Mouse (Mus musculus): Measurements from ENCODE around the gene Pck1. TPM values are rescaled to one million over a fixed set of nuclear protein-coding genes. Genes with fewer than 3 reads are reported as not detected.
A peak's percentile ranks its signal among the peaks of the same experiment; 100 is the strongest.

Gene Pck1
- 2,468 and 2,488 TPM in 2 replicates for total RNA-seq (2014; rRNA removed)
- polyA plus RNA-seq (2012; rRNA removed), result 240 and 585 TPM in 2 replicates

DNA sequence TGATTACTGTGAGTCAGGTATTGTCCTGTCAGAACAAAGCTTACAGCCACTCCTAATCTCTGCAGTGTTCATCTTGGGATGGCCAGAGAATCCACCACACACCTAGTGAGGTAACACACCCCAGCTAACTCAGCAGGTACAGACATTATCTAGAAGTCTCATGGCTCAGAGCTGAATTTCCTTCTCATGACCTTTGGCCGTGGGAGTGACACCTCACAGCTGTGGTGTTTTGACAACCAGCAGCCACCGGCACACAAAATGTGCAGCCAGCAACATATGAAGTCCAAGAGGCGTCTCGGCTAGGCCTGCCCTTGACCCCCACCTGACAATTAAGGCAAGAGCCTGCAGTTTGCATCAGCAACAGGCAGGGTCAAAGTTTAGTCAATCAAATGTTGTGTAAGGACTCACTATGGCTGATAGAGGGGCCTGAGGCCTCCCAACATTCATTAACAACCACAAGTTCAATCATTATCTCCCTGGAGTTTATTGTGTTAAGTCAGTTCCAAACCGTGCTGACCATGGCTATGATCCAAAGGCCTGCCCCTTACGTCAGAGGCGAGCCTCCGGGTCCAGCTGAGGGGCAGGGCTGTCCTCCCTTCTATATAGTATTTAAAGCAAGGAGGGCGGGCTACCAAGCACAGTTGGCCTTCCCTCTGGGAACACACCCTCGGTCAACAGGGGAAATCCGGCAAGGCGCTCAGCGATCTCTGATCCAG is at the start of gene Pck1:
Gene Pck1 (plus strand): TSS at position 613 of the 716 bp plus-strand sequence.
- peak within 1 kb of the TSS; percentile 73 for H3K9ac ChIP-seq (ENCODE audit: low read depth, low read length)
- H3K4me1 ChIP-seq (ENCODE audit: control insufficient read depth, insufficient read depth, low read length), result peaks cover 25% of the 10 kb centered on the region
- H3K27me3 ChIP-seq (ENCODE audit: control insufficient read depth, insufficient read depth, low read length), result no peaks in the 10 kb centered on the region
- peak within 1 kb of the TSS; percentile 60 for H3K4me3 ChIP-seq (ENCODE audit: insufficient read depth, low read depth, low read length)
- no peaks in the 10 kb centered on the region; the same call in 1 of the 2 replicates for H3K79me2 ChIP-seq (ENCODE audit: control insufficient read depth, insufficient read depth, low read length)
- 14% methylated on average over 13 of the region's 13 CpGs for WGBS
- H3K27ac ChIP-seq (replicated peaks; ENCODE audit: insufficient read depth, low read depth, low read length), result peak within 1 kb of the TSS; percentile 93
- TF ChIP-seq CTCF (IDR thresholded peaks at IDR 0.05; ENCODE audit: low read depth, low read length) (no peak), POLR2A (IDR thresholded peaks at IDR 0.05; ENCODE audit: extremely low read depth, insufficient read depth, low read length) (peak; percentile 93; the same call in 1 of the 2 replicates)
- peak; percentile 100 for DNase-seq (ENCODE audit: extremely low read depth, low read depth, low spot score)
- peaks cover 32% of the 10 kb centered on the region for H3K36me3 ChIP-seq (ENCODE audit: control insufficient read depth, insufficient read depth, low read length)

DNA sequence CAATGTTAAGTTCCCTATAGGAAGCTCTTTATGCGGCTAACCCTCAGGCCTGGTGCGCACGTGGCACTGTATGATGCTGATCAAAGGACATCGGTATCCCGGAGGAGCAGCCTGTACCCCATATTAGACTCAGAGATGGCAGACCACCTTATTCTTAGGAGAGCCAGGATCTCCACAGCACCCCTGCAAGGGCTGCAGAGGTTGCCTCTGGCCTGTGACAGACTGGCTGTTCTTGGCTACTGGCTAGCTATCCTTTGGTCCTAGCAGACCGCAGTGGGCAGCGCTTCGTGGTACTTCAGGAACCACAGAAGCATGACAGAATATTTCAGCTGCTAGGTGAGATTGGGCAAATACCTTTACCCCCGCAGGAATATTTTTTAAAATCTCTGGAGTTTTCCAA is 46.4 kb upstream of the Pck1 start:
- H3K4me1 ChIP-seq (ENCODE audit: control insufficient read depth, insufficient read depth, low read length), result peaks cover 10% of the 10 kb centered on the region
- no peak for DNase-seq (ENCODE audit: extremely low read depth, low read depth, low spot score)
- H3K27ac ChIP-seq (replicated peaks; ENCODE audit: insufficient read depth, low read depth, low read length), result no peak overlapping the region
- no peaks in the 10 kb centered on the region for H3K36me3 ChIP-seq (ENCODE audit: control insufficient read depth, insufficient read depth, low read length)
- WGBS, result 89% methylated on average over 9 of the region's 9 CpGs
- H3K4me3 ChIP-seq (ENCODE audit: insufficient read depth, low read depth, low read length), result no peak overlapping the region
- no peak overlapping the region for H3K9ac ChIP-seq (ENCODE audit: low read depth, low read length)
- TF ChIP-seq CTCF (IDR thresholded peaks at IDR 0.05; ENCODE audit: low read depth, low read length) (no peak), POLR2A (IDR thresholded peaks at IDR 0.05; ENCODE audit: extremely low read depth, insufficient read depth, low read length) (no peak)
- no peaks in the 10 kb centered on the region for H3K27me3 ChIP-seq (ENCODE audit: control insufficient read depth, insufficient read depth, low read length)
- H3K79me2 ChIP-seq (ENCODE audit: control insufficient read depth, insufficient read depth, low read length), result no peaks in the 10 kb centered on the region

DNA sequence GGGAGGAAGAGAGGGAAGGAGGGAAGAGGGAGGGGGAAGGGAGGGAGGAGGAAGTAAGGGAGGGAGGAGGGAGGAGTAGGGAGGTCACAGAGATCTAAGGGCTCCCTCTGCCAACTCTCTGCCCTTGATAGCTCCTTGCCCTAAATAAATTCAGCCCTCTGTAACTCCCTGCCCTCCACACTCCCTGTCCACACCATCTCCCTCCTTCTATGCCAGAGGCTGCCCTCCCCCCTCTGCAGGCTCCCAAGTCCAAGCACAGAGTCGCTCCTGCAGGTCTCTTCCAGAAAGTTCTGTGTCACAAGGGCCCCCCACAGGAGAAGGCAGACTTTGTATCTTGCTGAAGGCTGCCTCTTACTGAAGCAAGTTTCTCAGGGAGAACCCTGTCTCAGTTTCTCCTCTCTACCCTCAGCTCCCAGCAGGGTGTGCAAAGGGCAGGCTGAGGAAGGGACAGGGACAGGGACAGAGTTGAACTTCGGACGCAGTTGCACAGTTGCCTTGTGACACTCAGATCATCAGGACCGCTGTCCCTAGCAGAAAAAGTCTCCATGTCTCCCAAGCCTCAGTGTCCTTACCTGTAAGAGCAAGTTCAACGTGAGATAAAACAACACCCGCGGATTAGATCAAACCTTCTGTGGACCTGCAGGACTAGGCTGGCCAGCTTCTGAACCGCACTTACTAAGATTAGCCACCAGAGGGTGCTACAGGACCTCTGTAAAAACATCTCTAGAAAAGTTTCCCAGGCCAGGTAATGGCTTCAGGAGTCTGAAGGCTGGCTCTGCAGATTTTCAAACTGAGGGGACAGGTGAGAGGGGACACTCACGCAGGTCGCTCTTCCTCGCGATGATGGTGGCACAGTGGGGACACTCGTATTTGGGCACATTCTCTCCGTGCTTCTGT is 45.7 kb upstream of the Pck1 start:
- peak; percentile 85 for DNase-seq (ENCODE audit: extremely low read depth, low read depth, low spot score)
- Histone ChIP-seq H3K36me3 (ENCODE audit: control insufficient read depth, insufficient read depth, low read length) (no peaks in the 10 kb centered on the region), H3K9ac (ENCODE audit: low read depth, low read length) (peak overlapping the region; percentile 43), H3K79me2 (ENCODE audit: control insufficient read depth, insufficient read depth, low read length) (no peaks in the 10 kb centered on the region), H3K27ac (replicated peaks; ENCODE audit: insufficient read depth, low read depth, low read length) (peak overlapping the region; percentile 45), H3K27me3 (ENCODE audit: control insufficient read depth, insufficient read depth, low read length) (no peaks in the 10 kb centered on the region), H3K4me3 (ENCODE audit: insufficient read depth, low read depth, low read length) (0 out of 2 replicates have a peak overlapping the region, but pooled peaks have one; percentile 5), H3K4me1 (ENCODE audit: control insufficient read depth, insufficient read depth, low read length) (peaks cover 10% of the 10 kb centered on the region)
- TF ChIP-seq POLR2A (IDR thresholded peaks at IDR 0.05; ENCODE audit: extremely low read depth, insufficient read depth, low read length) (no peak), CTCF (IDR thresholded peaks at IDR 0.05; ENCODE audit: low read depth, low read length) (peak; percentile 71)
- 11% methylated on average over 14 of the region's 14 CpGs for WGBS

DNA sequence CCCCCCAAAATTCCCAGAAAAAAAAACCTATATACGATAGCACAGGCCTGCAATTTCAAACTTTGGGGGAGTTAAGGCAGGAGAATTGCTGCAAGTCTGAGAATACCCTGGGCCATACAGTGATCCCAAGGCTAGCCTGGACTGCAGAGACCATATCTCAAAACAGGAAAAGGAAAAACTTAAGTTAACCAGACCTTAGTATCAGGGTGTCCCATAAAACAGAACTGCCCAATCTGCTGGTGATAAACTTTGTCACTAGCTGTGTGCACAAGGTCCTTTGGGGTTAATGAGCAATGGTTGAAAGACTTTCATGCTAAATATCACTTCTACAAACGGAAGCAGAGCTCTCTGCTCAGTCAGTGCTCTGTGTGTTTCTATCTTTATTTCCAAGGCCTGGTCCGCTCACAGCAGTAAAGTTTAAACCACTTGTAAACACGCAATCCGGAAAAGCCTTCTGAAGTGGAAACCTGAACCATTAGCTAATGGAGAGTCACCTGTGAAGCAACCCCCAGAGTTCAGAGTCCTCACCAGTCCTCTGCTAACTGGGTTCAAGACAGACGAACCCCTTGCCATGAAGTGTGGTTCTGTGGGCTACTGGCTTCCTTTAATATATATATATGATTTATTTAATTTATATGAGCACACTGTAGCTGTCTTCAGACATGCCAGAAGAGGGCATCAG is 44.2 kb upstream of the Pck1 start:
- H3K36me3 ChIP-seq (ENCODE audit: control insufficient read depth, insufficient read depth, low read length), result no peaks in the 10 kb centered on the region
- H3K79me2 ChIP-seq (ENCODE audit: control insufficient read depth, insufficient read depth, low read length), result no peaks in the 10 kb centered on the region
- peaks cover 10% of the 10 kb centered on the region for H3K4me1 ChIP-seq (ENCODE audit: control insufficient read depth, insufficient read depth, low read length)
- TF ChIP-seq POLR2A (IDR thresholded peaks at IDR 0.05; ENCODE audit: extremely low read depth, insufficient read depth, low read length) (no peak), CTCF (IDR thresholded peaks at IDR 0.05; ENCODE audit: low read depth, low read length) (no peak)
- peak; percentile 85 for DNase-seq (ENCODE audit: extremely low read depth, low read depth, low spot score)
- no peaks in the 10 kb centered on the region for H3K27me3 ChIP-seq (ENCODE audit: control insufficient read depth, insufficient read depth, low read length)
- peak overlapping the region; percentile 29; the same call in 1 of the 2 replicates for H3K9ac ChIP-seq (ENCODE audit: low read depth, low read length)
- peak overlapping the region; percentile 35 for H3K27ac ChIP-seq (replicated peaks; ENCODE audit: insufficient read depth, low read depth, low read length)
- H3K4me3 ChIP-seq (ENCODE audit: insufficient read depth, low read depth, low read length), result no peak overlapping the region
- WGBS, result 30% methylated on average over 6 of the region's 6 CpGs

DNA sequence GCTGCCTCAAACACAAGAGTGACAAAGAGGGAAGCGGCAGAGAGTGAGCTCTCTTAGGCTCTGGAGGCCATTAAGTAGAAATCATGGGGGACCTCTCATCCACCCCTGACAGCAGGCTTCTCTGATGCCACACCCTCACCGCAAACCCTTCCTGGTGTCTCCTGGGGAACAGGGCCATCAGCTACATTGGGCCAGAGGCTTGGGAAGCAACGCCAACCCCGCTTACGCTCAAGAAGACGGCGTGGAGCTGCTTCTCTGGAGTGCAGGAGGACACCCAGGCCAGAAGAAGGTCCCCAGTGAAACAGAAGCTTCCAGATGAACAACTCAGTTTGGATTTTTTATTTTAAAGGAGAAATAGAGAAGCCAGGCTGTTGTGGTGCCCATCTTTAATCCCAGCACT is 43.3 kb upstream of the Pck1 start:
- Histone ChIP-seq H3K27me3 (ENCODE audit: control insufficient read depth, insufficient read depth, low read length) (no peaks in the 10 kb centered on the region), H3K9ac (ENCODE audit: low read depth, low read length) (no peak overlapping the region), H3K4me3 (ENCODE audit: insufficient read depth, low read depth, low read length) (no peak overlapping the region), H3K27ac (replicated peaks; ENCODE audit: insufficient read depth, low read depth, low read length) (peak overlapping the region; percentile 33), H3K79me2 (ENCODE audit: control insufficient read depth, insufficient read depth, low read length) (no peaks in the 10 kb centered on the region), H3K4me1 (ENCODE audit: control insufficient read depth, insufficient read depth, low read length) (peaks cover 10% of the 10 kb centered on the region), H3K36me3 (ENCODE audit: control insufficient read depth, insufficient read depth, low read length) (no peaks in the 10 kb centered on the region)
- no peak for TF ChIP-seq CTCF (IDR thresholded peaks at IDR 0.05; ENCODE audit: low read depth, low read length)
- no peak for TF ChIP-seq POLR2A (IDR thresholded peaks at IDR 0.05; ENCODE audit: extremely low read depth, insufficient read depth, low read length)
- WGBS, result 96% methylated on average over 7 of the region's 7 CpGs
- DNase-seq (ENCODE audit: extremely low read depth, low read depth, low spot score), result no peak

Data from liver, adult 2 months (tissue).